Mouse (Mus musculus): Measurements from ENCODE around the gene A530064D06Rik. TPM values are rescaled to one million over a fixed set of nuclear protein-coding genes. Genes with fewer than 3 reads are reported as not detected.

Gene A530064D06Rik
- 13.9 to 32.4 TPM (median 28.1 TPM) in 3 replicates for total RNA-seq (2017)

GRCm38 (mm10) chr17:48167103-48167502, at the start of gene A530064D06Rik:
A530064D06Rik (minus strand) TSS chr17:48167275.
- ATAC-seq (replicated peaks; ENCODE audit: insufficient number of reproducible peaks, low FRiP score, low TSS enrichment, poor library complexity, severe bottlenecking): peak; percentile 80

- ATAC-seq (replicated peaks; ENCODE audit: insufficient number of reproducible peaks, low FRiP score, low TSS enrichment, poor library complexity, severe bottlenecking): no peak
Observed at GRCm38 (mm10) chr17:48215429-48215828, 48.4 kb upstream of the A530064D06Rik start.

- no peak for ATAC-seq (replicated peaks; ENCODE audit: insufficient number of reproducible peaks, low FRiP score, low TSS enrichment, poor library complexity, severe bottlenecking)
Observed at GRCm38 (mm10) chr17:48213511-48213910, 46.4 kb upstream of the A530064D06Rik start.

- ATAC-seq (replicated peaks; ENCODE audit: insufficient number of reproducible peaks, low FRiP score, low TSS enrichment, poor library complexity, severe bottlenecking): no peak
Observed at GRCm38 (mm10) chr17:48212596-48212995, 45.5 kb upstream of the A530064D06Rik start.

- no peak for ATAC-seq (replicated peaks; ENCODE audit: insufficient number of reproducible peaks, low FRiP score, low TSS enrichment, poor library complexity, severe bottlenecking)
Observed at GRCm38 (mm10) chr17:48203086-48203485, 36.0 kb upstream of the A530064D06Rik start.

- ATAC-seq (replicated peaks; ENCODE audit: insufficient number of reproducible peaks, low FRiP score, low TSS enrichment, poor library complexity, severe bottlenecking): peak; percentile 60
Observed at GRCm38 (mm10) chr17:48192366-48192765, 25.3 kb upstream of the A530064D06Rik start.

- peak; percentile 91 for ATAC-seq (replicated peaks; ENCODE audit: insufficient number of reproducible peaks, low FRiP score, low TSS enrichment, poor library complexity, severe bottlenecking)
Observed at GRCm38 (mm10) chr17:48185252-48185651, 18.2 kb upstream of the A530064D06Rik start.

- ATAC-seq (replicated peaks; ENCODE audit: insufficient number of reproducible peaks, low FRiP score, low TSS enrichment, poor library complexity, severe bottlenecking): no peak
Observed at GRCm38 (mm10) chr17:48157382-48158076, 9.5 kb downstream of the A530064D06Rik start.

- peak; percentile 77 for ATAC-seq (replicated peaks; ENCODE audit: insufficient number of reproducible peaks, low FRiP score, low TSS enrichment, poor library complexity, severe bottlenecking)
Observed at GRCm38 (mm10) chr17:48146120-48146519, 21.0 kb downstream of the A530064D06Rik start, which contains the start of gene 9830107B12Rik. 9830107B12Rik (minus strand) TSS chr17:48146268.

GRCm38 (mm10) chr17:48132810-48133209, 34.3 kb downstream of the A530064D06Rik start:
- no peak for ATAC-seq (replicated peaks; ENCODE audit: insufficient number of reproducible peaks, low FRiP score, low TSS enrichment, poor library complexity, severe bottlenecking)

GRCm38 (mm10) chr17:48120456-48120855, 46.6 kb downstream of the A530064D06Rik start:
- no peak for ATAC-seq (replicated peaks; ENCODE audit: insufficient number of reproducible peaks, low FRiP score, low TSS enrichment, poor library complexity, severe bottlenecking)

- peak; percentile 68; the same call in 1 of the 2 replicates for ATAC-seq (replicated peaks; ENCODE audit: insufficient number of reproducible peaks, low FRiP score, low TSS enrichment, poor library complexity, severe bottlenecking)
Observed at GRCm38 (mm10) chr17:48119656-48120055, 47.4 kb downstream of the A530064D06Rik start.

- peak; percentile 81 for ATAC-seq (replicated peaks; ENCODE audit: insufficient number of reproducible peaks, low FRiP score, low TSS enrichment, poor library complexity, severe bottlenecking)
Observed at GRCm38 (mm10) chr17:48118570-48118969, 48.5 kb downstream of the A530064D06Rik start.

- ATAC-seq (replicated peaks; ENCODE audit: insufficient number of reproducible peaks, low FRiP score, low TSS enrichment, poor library complexity, severe bottlenecking): peak; percentile 55; the same call in 1 of the 2 replicates
Observed at GRCm38 (mm10) chr17:48110547-48111287, 56.4 kb downstream of the A530064D06Rik start.

GRCm38 (mm10) chr17:48108520-48108919, 58.6 kb downstream of the A530064D06Rik start:
- no peak for ATAC-seq (replicated peaks; ENCODE audit: insufficient number of reproducible peaks, low FRiP score, low TSS enrichment, poor library complexity, severe bottlenecking)

GRCm38 (mm10) chr17:48107862-48108261, 59.2 kb downstream of the A530064D06Rik start:
- no peak for ATAC-seq (replicated peaks; ENCODE audit: insufficient number of reproducible peaks, low FRiP score, low TSS enrichment, poor library complexity, severe bottlenecking)

GRCm38 (mm10) chr17:48107333-48107732, 59.7 kb downstream of the A530064D06Rik start:
- ATAC-seq (replicated peaks; ENCODE audit: insufficient number of reproducible peaks, low FRiP score, low TSS enrichment, poor library complexity, severe bottlenecking): no peak

GRCm38 (mm10) chr17:48100441-48101417, 66.3 kb downstream of the A530064D06Rik start:
- peak; percentile 89 for ATAC-seq (replicated peaks; ENCODE audit: insufficient number of reproducible peaks, low FRiP score, low TSS enrichment, poor library complexity, severe bottlenecking)

GRCm38 (mm10) chr17:48099312-48099711, 67.8 kb downstream of the A530064D06Rik start:
- no peak for ATAC-seq (replicated peaks; ENCODE audit: insufficient number of reproducible peaks, low FRiP score, low TSS enrichment, poor library complexity, severe bottlenecking)
